Mouse (Mus musculus): ENCODE measurements around the gene Col5a2.
"Not testable (repeated sequence)": the region's sequence is repeated elsewhere in the genome, so short reads cannot be mapped to it uniquely, and the experiment has no call there.

The Col5a2 gene

GRCm38 (mm10) chr1:45502865-45503332 lies at the start of gene Col5a2:
Gene Col5a2 (minus strand): TSS chr1:45503282.
- peak; percentile 71 for DNase-seq (ENCODE audit: low read depth, low spot score)

GRCm38 (mm10) chr1:45550531-45550930 lies 47.4 kb upstream of the Col5a2 start:
- DNase-seq (ENCODE audit: low read depth, low spot score): no peak

DNA sequence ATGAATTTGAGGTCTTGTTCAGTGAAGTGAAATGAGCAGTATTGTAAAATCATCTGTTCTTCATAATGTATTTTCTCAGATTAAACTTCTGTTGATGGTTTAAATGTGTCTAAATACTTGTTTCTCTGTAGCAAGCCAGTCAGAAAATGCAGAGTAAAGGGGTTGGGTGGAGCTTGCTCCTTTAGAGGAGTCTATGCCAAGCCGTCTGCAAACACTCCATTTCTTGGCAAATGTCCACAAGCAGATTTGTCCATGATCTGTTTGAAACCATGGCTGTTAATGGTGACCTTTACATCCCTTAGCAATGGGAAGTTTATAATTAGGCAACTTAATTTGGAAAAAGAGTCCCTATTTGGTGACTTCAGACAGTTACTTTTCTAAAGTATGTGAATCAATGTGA lies 38.8 kb upstream of the Col5a2 start:
- peak; percentile 31 for DNase-seq (ENCODE audit: low read depth, low spot score)

- no peak for DNase-seq (ENCODE audit: low read depth, low spot score)
Measured at GRCm38 (mm10) chr1:45541161-45541560, 38.1 kb upstream of the Col5a2 start.

GRCm38 (mm10) chr1:45531486-45531885 lies 28.4 kb upstream of the Col5a2 start:
- no peak for DNase-seq (ENCODE audit: low read depth, low spot score)

DNA sequence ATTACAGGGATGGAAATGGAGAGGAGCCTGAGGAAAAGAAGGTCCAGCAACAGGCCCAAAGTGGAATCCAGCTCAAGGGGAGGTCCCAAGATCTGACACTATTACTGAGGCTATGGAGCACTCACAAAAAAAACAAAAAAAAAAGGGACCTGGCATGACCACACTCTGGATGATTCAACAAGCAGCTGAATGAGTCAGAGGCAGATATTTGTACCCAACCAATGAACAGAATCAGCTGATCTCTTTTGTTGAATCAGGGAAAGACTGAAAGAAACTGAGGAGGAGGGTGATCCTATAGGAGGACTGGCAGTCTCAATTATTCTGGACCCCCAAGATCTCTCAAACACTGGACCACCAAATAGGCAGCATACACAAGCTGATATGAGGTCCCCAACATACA lies 24.4 kb upstream of the Col5a2 start:
- not testable (repeated sequence) for DNase-seq (ENCODE audit: low read depth, low spot score)

DNA sequence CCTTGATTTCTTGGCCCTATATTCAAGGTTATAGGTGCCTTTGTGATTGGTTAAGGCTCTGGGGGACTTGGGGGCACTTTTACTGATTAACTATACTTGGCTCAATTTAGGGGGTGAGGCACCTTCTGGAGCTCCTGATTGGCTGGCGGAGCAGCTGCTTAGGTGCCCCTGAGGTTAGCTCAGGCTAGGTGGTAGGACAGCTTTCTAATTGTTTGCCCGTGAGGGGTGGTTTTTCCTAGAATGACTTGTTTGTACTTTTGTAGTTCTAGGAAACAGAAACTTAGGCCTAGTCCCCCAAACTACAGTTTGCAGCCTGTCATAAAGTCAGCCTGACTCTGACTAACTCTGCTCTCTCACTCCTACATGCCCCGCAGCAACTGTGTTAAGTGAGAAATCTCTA lies 20.5 kb upstream of the Col5a2 start:
- no peak for DNase-seq (ENCODE audit: low read depth, low spot score)

GRCm38 (mm10) chr1:45521486-45521885 lies 18.4 kb upstream of the Col5a2 start:
- no peak for DNase-seq (ENCODE audit: low read depth, low spot score)

- peak; percentile 21 for DNase-seq (ENCODE audit: low read depth, low spot score)
Measured at GRCm38 (mm10) chr1:45502241-45502741, 791 bp downstream of the Col5a2 start.

DNA sequence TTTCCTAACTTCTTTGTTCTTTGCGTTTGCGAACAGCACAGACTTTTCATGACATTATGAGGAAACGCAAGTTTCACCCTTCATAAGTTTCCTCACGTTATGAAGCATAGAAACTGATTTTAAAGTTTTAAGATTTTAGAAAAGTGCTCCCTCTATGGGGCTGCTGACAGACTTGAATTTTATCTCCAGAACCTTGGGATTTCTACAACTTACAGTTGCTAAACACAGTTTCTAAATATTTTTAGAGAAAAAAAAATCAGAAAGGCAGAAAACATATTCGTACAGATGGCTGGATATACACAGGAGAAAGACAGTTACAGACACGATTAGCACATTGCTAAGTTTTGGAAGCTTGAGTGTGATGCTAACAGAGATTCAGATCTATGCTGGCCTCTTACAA lies 1.6 kb downstream of the Col5a2 start:
- DNase-seq (ENCODE audit: low read depth, low spot score): no peak

DNA sequence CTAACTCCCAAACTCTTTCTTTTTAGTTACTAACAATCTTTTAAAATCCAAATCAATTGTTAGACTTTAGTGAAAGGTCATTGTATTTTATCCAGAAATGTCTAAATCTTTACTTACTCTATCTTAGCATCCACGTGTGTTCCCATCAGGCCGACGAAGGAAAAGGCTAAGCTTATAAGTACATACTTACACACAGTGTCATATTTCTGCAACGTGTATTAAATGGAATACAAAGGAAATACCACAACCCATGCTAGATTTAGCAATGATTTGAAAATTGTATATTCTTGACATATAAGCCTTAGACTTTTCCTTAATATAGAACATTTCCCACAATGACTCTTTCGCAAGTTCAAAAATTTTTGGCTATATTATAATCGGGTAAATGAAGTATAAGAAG lies 2.6 kb downstream of the Col5a2 start:
- no peak for DNase-seq (ENCODE audit: low read depth, low spot score)

GRCm38 (mm10) chr1:45495025-45495424 lies 8.1 kb downstream of the Col5a2 start:
- DNase-seq (ENCODE audit: low read depth, low spot score): no peak

DNA sequence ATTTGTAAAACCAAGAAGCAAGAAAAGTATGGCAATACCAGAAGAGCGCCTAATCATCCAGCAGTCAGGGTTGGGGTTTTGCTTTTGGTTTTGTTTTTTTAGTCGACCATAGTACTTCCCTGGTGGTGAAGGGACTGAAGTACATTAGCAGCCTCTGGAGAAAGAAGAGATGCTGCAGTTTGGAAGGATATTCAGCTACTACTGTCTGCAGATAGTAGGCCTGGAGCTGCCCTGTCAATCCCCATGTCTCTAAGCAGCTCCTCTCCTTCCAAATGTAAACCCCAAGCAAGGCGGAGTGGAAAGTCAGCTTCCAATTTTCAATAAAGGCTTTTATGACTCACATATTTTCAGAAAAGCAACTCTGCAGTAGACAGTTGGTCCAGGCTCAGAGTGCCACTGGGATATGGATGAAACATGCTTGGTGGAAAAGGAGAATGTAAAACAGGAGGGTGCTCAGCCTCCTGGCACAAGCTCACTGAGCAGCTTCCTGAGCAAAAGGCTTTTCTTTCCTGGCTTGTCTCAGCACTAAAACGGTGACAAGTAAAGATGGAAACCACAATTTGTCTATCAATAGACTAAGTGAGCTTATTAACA lies 10.9 kb downstream of the Col5a2 start:
- DNase-seq (ENCODE audit: low read depth, low spot score): no peak

DNA sequence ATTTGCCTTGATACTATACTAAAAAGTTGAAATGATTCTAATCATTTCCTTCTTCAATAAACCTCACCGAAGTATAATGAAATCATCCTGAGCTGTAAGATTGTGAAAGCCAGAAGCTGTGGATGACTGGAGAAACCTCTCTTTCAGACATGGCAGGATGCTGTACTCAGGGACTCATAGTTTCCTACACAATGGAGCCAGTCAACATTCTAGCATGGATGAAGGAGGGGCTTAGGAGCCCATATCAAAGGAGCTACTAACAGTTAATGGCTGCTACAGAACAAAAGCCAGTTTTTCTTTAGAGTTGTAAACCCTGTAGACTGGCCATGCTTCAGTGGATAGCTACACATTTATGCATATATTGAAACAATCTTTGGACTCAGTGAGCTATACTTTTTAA lies 12.6 kb downstream of the Col5a2 start:
- DNase-seq (ENCODE audit: low read depth, low spot score): no peak

- DNase-seq (ENCODE audit: low read depth, low spot score): no peak
Measured at GRCm38 (mm10) chr1:45488291-45488690, 14.8 kb downstream of the Col5a2 start.

DNA sequence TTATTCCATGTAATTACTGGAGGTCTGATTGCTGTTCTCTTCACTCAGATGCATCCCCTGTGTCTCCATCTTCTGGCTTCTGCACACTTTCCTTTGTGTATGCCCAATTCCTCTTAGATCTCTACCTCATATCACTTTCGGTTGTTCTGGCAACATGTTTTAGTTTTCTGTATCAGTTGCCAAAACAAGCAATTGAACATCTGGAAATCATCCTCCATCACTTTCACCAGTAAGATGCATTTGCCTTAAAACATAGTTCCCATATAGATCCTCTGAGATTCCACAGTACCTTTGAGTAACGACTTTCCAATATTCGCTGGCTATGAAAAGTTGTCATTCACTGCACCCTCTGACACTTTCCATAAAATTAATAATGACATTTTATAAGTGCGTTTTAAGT lies 20.1 kb downstream of the Col5a2 start:
- no peak for DNase-seq (ENCODE audit: low read depth, low spot score)

DNA sequence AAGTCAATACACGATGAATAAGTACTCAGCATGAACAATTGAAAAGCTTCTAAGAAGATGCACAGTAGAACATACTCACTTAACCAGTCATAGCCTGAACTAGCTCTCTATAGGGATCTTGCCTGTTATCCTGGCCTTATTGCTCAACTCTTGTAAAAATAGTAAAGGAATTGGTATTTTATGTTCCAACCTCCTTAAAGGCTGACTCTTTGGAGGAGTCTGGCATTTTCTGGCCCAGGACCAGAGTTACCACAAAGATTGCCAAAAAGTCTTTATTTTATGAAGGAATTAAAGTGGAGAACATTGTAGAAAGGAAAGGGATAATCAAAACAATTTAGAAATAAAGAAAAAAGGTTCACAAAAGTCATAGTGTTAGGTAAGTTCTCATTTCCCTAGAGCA lies 21.2 kb downstream of the Col5a2 start:
- no peak for DNase-seq (ENCODE audit: low read depth, low spot score)

DNA sequence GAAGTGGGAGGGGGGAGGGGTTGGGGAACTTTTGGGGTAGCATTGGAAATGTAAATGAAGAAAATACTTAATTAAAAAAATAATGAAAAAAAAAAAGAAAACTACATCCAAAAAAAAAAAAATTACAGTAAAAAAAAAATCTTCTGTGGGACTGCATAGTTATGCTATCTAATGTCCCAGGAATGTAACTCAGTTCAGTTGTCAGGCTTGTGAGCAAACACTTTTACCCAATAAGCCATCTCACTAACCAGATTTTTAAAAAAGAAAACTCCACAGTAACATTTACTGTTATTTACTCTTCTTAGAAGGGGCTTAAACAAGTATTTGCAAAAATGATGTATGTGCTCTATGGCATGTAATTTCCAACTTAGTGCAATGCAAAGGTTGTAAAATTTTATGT lies 24.0 kb downstream of the Col5a2 start:
- DNase-seq (ENCODE audit: low read depth, low spot score): no peak

GRCm38 (mm10) chr1:45472751-45473150 lies 30.3 kb downstream of the Col5a2 start:
- peak; percentile 42 for DNase-seq (ENCODE audit: low read depth, low spot score)

- DNase-seq (ENCODE audit: low read depth, low spot score): no peak
Measured at GRCm38 (mm10) chr1:45460767-45461166, 42.3 kb downstream of the Col5a2 start.

DNA sequence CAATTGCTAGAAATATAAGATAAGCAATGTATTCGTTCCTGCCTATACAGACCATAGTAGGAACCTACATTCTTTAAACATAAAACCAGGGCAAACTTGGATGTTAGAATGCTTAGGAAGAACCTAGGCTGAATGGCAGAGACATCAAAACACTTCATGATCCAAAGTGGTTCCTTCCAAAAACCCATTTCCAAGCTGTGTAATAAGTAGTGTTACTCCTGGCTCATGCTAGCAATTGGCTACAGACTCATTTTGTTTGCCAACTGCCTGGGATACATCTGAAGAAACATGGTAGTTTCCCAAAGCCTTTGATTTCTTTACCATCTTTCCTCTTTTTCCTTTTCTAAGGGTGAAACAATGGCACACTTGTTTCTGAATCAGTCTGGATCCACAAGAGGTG lies 47.3 kb downstream of the Col5a2 start:
- DNase-seq (ENCODE audit: low read depth, low spot score): no peak

DNA sequence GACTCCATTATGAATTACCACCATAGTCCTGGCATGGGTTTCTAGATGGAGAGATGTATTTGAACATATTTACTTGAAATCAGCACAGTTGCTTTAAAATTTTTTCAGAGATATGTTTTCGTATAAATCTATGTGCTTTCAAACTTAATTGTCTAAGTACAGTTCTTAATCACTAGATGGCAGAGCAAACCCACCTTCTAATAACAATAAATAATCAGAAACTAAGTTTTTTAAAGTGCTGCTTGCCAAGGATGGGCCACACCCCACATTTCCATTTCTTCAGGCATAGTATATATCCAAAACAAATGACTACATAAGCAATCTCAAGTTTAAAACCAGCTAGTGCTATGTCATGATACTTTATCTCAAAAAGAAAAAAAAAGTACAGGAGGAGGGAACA lies 54.2 kb downstream of the Col5a2 start:
- no peak for DNase-seq (ENCODE audit: low read depth, low spot score)

DNA sequence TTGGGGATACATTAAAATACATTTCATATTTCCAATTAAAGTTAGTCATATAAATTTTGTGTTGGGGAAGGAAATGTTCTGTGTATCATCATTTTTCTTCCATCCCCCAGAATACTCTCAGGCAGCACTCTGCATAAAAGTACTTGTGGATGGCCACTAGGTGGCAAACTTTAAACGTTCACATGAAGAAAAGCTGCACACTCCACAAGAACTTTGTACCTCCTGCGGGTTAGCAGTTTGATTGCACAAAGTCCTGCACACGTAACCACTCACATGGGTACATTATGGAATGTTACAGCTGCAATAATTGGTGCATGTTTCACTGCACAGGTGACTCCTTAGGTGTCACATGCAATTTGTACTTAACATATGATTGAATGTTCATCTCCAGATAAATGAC lies 71.2 kb downstream of the Col5a2 start:
- peak; percentile 68 for DNase-seq (ENCODE audit: low read depth, low spot score)

DNA sequence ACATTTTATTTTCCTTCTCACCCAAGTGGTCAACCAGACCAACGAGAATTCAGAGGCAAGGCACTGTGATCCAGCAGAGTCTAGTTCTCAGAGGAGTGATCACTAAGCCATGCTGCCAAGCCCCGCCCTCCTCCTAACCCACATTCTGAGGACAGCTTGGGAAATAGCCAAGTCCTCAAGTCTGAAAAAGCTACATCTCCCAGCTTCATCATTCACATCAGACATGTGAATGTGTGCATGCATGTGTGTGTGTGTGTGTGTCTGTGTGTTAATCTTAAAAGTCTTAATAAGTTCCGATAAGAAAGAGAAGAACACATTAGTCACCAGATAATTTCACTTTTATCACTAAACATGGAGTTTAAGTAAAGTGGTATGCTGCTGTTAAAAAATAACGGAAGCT lies 72.6 kb downstream of the Col5a2 start:
- peak; percentile 69 for DNase-seq (ENCODE audit: low read depth, low spot score)
